In genomic region chr5:123009873-123010272, GRCm38 (mm10) we compare ENCODE assay signal across 18 mouse cellular contexts. TPM values are rescaled to one million over a fixed set of nuclear protein-coding genes. Genes with fewer than 3 reads are reported as not detected.
DNase-seq lines count a peak whose midpoint lies in the region; ATAC-seq and TF ChIP-seq lines count a peak whose summit lies in the region.
"Had no signal": no experiment of that assay in that cellular context is flagged by ENCODE, and none has a peak within 500 bp of the region (broad histone marks: within the 10 kb centered on the region; RNA-seq: fewer than 3 reads in every experiment).

No protein-coding gene starts in this region.

- 56% methylated on average over 11 of the region's 11 CpGs for WGBS in heart, embryonic 11.5 days (ENCODE audit: insufficient replicate concordance)
- WGBS in midbrain, postnatal 0 days, result 62% methylated on average over 11 of the region's 11 CpGs
- WGBS in midbrain, embryonic 13.5 days, result 79% methylated on average over 11 of the region's 11 CpGs

- no peaks in the 10 kb centered on the region for H3K9me3 ChIP-seq in heart, embryonic 11.5 days (replicated peaks; ENCODE audit: control insufficient read depth, low read length)
- no peaks in the 10 kb centered on the region for H3K9me3 ChIP-seq in midbrain, postnatal 0 days (ENCODE audit: low read length)
- no peaks in the 10 kb centered on the region for H3K9me3 ChIP-seq in midbrain, embryonic 13.5 days
- H3K9me3 ChIP-seq: embryonic facial prominence, embryonic 10.5 days; hindbrain, embryonic 10.5 days; neural tube, embryonic 15.5 days; stomach, embryonic 15.5 days had no signal

- no peak for ATAC-seq in heart, embryonic 11.5 days (replicated peaks; ENCODE audit: insufficient number of reproducible peaks, low FRiP score, low TSS enrichment)
- no peak for ATAC-seq in midbrain, postnatal 0 days (ENCODE audit: low FRiP score)
- ATAC-seq in midbrain, embryonic 13.5 days, result no peak
- no peak for ATAC-seq in megakaryocyte-erythroid progenitor cell, adult 5-6 weeks (replicated peaks; ENCODE audit: low FRiP score, low TSS enrichment, poor library complexity, severe bottlenecking)
- ATAC-seq: activated CD4-positive, CD25-positive, alpha-beta regulatory T cell, adult 4 months; intestine, postnatal 0 days; midbrain, embryonic 16.5 days had no signal

- peaks cover 7% of the 10 kb centered on the region; the same call in 1 of the 2 replicates for H3K4me1 ChIP-seq in heart, embryonic 11.5 days (ENCODE audit: control insufficient read depth, insufficient read depth, low read length)
- H3K4me1 ChIP-seq in midbrain, postnatal 0 days (ENCODE audit: insufficient read depth, low read length), result no peaks in the 10 kb centered on the region
- H3K4me1 ChIP-seq in midbrain, embryonic 13.5 days (replicated peaks), result peaks cover 17% of the 10 kb centered on the region

- H3K9ac ChIP-seq in heart, embryonic 11.5 days (ENCODE audit: low read depth, low read length), result no peak overlapping the region
- H3K9ac ChIP-seq in midbrain, postnatal 0 days (replicated peaks; ENCODE audit: low read length, poor library complexity, severe bottlenecking), result no peak overlapping the region
- no peak overlapping the region for H3K9ac ChIP-seq in midbrain, embryonic 13.5 days (replicated peaks)
- H3K9ac ChIP-seq: neural tube, embryonic 15.5 days; stomach, embryonic 15.5 days had no signal

- TF ChIP-seq CTCF in midbrain, postnatal 0 days (IDR thresholded peaks at IDR 0.05), result no peak

- H3K36me3 ChIP-seq in heart, embryonic 11.5 days (ENCODE audit: control insufficient read depth, insufficient read depth, low read length), result no peaks in the 10 kb centered on the region
- no peaks in the 10 kb centered on the region for H3K36me3 ChIP-seq in midbrain, postnatal 0 days (ENCODE audit: insufficient read depth, low read length)
- no peaks in the 10 kb centered on the region for H3K36me3 ChIP-seq in midbrain, embryonic 13.5 days
- H3K36me3 ChIP-seq: embryonic facial prominence, embryonic 10.5 days; hindbrain, embryonic 10.5 days; neural tube, embryonic 15.5 days; stomach, embryonic 15.5 days had no signal

- no peak overlapping the region for H3K4me3 ChIP-seq in heart, embryonic 11.5 days (ENCODE audit: low read depth, low read length)
- H3K4me3 ChIP-seq in midbrain, postnatal 0 days (ENCODE audit: low read depth, low read length), result no peak overlapping the region
- no peak overlapping the region for H3K4me3 ChIP-seq in midbrain, embryonic 13.5 days (replicated peaks)
- H3K4me3 ChIP-seq: embryonic facial prominence, embryonic 10.5 days; hindbrain, embryonic 10.5 days; neural tube, embryonic 15.5 days; stomach, embryonic 15.5 days had no signal

- no peaks in the 10 kb centered on the region for H3K27me3 ChIP-seq in heart, embryonic 11.5 days (ENCODE audit: control insufficient read depth, insufficient read depth, low read length)
- no peaks in the 10 kb centered on the region for H3K27me3 ChIP-seq in midbrain, postnatal 0 days (ENCODE audit: insufficient read depth, low read length)
- H3K27me3 ChIP-seq in midbrain, embryonic 13.5 days, result no peaks in the 10 kb centered on the region
- H3K27me3 ChIP-seq: neural tube, embryonic 15.5 days; stomach, embryonic 15.5 days had no signal

- DNase-seq in heart, adult 11 months, result peak; percentile 90
- peak; percentile 63 for DNase-seq in midbrain, postnatal 0 days (ENCODE audit: low spot score)
- peak; percentile 77 for DNase-seq in cerebellum, adult 9-11 months
- peak; percentile 48 for DNase-seq in right cerebral cortex, postnatal 14 days
- DNase-seq in frontal cortex, postnatal 14 days (ENCODE audit: low spot score in 2 of 2), result no peak

- H3K27ac ChIP-seq in heart, embryonic 11.5 days (ENCODE audit: low read depth, low read length), result no peak overlapping the region
- H3K27ac ChIP-seq in midbrain, postnatal 0 days (ENCODE audit: low read depth, low read length), result no peak overlapping the region
- no peak overlapping the region for H3K27ac ChIP-seq in midbrain, embryonic 13.5 days
- H3K27ac ChIP-seq: embryonic facial prominence, embryonic 10.5 days; hindbrain, embryonic 10.5 days; neural tube, embryonic 15.5 days had no signal

- H3K4me2 ChIP-seq in heart, embryonic 11.5 days, result no peak overlapping the region
- no peak overlapping the region for H3K4me2 ChIP-seq in midbrain, postnatal 0 days (ENCODE audit: low read depth, low read length, poor library complexity, severe bottlenecking)
- no peak overlapping the region for H3K4me2 ChIP-seq in midbrain, embryonic 13.5 days (replicated peaks)
- H3K4me2 ChIP-seq: liver, embryonic 11.5 days; neural tube, embryonic 15.5 days; stomach, embryonic 15.5 days had no signal

RNA-seq across cellular contexts. Expression of gene Orai1, which starts 5.0 kb away (rescaled TPM):
- polyA plus RNA-seq in heart, embryonic 11.5 days (2014; fragmentation: Nextera tagmentation; extraction: Ambion mirVana), result 12.5 and 15.1 TPM in 2 replicates
- 16.3 and 24.0 TPM in 2 replicates for total RNA-seq in midbrain, postnatal 0 days (2014; rRNA removed)
- polyA plus RNA-seq in midbrain, postnatal 0 days (2015; fragmentation: Nextera tagmentation; extraction: Ambion mirVana), result 13.5 and 14.8 TPM in 2 replicates
- polyA plus RNA-seq in midbrain, embryonic 13.5 days (2015; fragmentation: Nextera tagmentation; extraction: Ambion mirVana), result 8.6 and 10.5 TPM in 2 replicates
- 6.0 and 7.7 TPM in 2 replicates for total RNA-seq in megakaryocyte-erythroid progenitor cell, adult 5-6 weeks (2014; fragmentation: Nextera tagmentation)
- total RNA-seq in megakaryocyte-erythroid progenitor cell, adult 5-6 weeks (2017), result 3.9 and 4.9 TPM in 2 replicates

RNA-seq across cellular contexts. Expression of gene Kdm2b, which starts 20.2 kb away (rescaled TPM):
- 26.5 and 28.8 TPM in 2 replicates for polyA plus RNA-seq in heart, embryonic 11.5 days (2014; fragmentation: Nextera tagmentation; extraction: Ambion mirVana)
- 107 and 110 TPM in 2 replicates for total RNA-seq in midbrain, postnatal 0 days (2014; rRNA removed)
- polyA plus RNA-seq in midbrain, postnatal 0 days (2015; fragmentation: Nextera tagmentation; extraction: Ambion mirVana), result 78.6 and 78.8 TPM in 2 replicates
- polyA plus RNA-seq in midbrain, embryonic 13.5 days (2015; fragmentation: Nextera tagmentation; extraction: Ambion mirVana), result 116 and 117 TPM in 2 replicates
- 58.8 and 70.5 TPM in 2 replicates for total RNA-seq in megakaryocyte-erythroid progenitor cell, adult 5-6 weeks (2014; fragmentation: Nextera tagmentation)
- total RNA-seq in megakaryocyte-erythroid progenitor cell, adult 5-6 weeks (2017), result 62.3 and 64.0 TPM in 2 replicates

RNA-seq across cellular contexts. Expression of gene Morn3, which starts 36.9 kb away (rescaled TPM):
- polyA plus RNA-seq in heart, embryonic 11.5 days (2014; fragmentation: Nextera tagmentation; extraction: Ambion mirVana), result 0.69 TPM in 1 of 2 replicates, not detected in the other
- total RNA-seq in midbrain, postnatal 0 days (2014; rRNA removed), result not detected in 2 replicates
- 1.1 and 1.3 TPM in 2 replicates for polyA plus RNA-seq in midbrain, postnatal 0 days (2015; fragmentation: Nextera tagmentation; extraction: Ambion mirVana)
- polyA plus RNA-seq in midbrain, embryonic 13.5 days (2015; fragmentation: Nextera tagmentation; extraction: Ambion mirVana), result 0.32 TPM in 1 of 2 replicates, not detected in the other
- not detected in 2 replicates for total RNA-seq in megakaryocyte-erythroid progenitor cell, adult 5-6 weeks (2014; fragmentation: Nextera tagmentation)
- total RNA-seq in megakaryocyte-erythroid progenitor cell, adult 5-6 weeks (2017), result not detected in 2 replicates
- total RNA-seq: left cerebral cortex, postnatal 10 days had no signal
- polyA plus RNA-seq: embryonic facial prominence, embryonic 10.5 days; intestine, postnatal 0 days; large intestine, adult 2 months; liver, embryonic 11.5 days had no signal

RNA-seq across cellular contexts. Expression of gene Tmem120b, which starts 58.3 kb away (rescaled TPM):
- 9.6 and 11.4 TPM in 2 replicates for polyA plus RNA-seq in heart, embryonic 11.5 days (2014; fragmentation: Nextera tagmentation; extraction: Ambion mirVana)
- total RNA-seq in midbrain, postnatal 0 days (2014; rRNA removed), result 13.3 and 16.2 TPM in 2 replicates
- 17.1 and 19.7 TPM in 2 replicates for polyA plus RNA-seq in midbrain, postnatal 0 days (2015; fragmentation: Nextera tagmentation; extraction: Ambion mirVana)
- 12.8 and 14.6 TPM in 2 replicates for polyA plus RNA-seq in midbrain, embryonic 13.5 days (2015; fragmentation: Nextera tagmentation; extraction: Ambion mirVana)
- total RNA-seq in megakaryocyte-erythroid progenitor cell, adult 5-6 weeks (2014; fragmentation: Nextera tagmentation), result 22.0 and 24.8 TPM in 2 replicates
- total RNA-seq in megakaryocyte-erythroid progenitor cell, adult 5-6 weeks (2017), result 4.0 and 12.6 TPM in 2 replicates

Comparison
In these comparisons a context has a peak if more than half of its experiments do, and no peak if none do; other contexts are left out.
1. DNase-seq: peak in heart, adult 11 months (single experiment), midbrain, postnatal 0 days (single experiment), cerebellum, adult 9-11 months (single experiment) and right cerebral cortex, postnatal 14 days (single experiment); none in frontal cortex, postnatal 14 days (0 of 2).